ENCODE assay signal across 13 mouse cellular contexts in genomic region chr7:121555420-121555819, GRCm38 (mm10).
DNase-seq lines count a peak whose midpoint lies in the region; ATAC-seq and TF ChIP-seq lines count a peak whose summit lies in the region.
"Had no signal": no experiment of that assay in that cellular context is flagged by ENCODE, and none has a peak within 500 bp of the region (broad histone marks: within the 10 kb centered on the region; RNA-seq: fewer than 3 reads in every experiment).

No protein-coding gene starts in this region.

- no peak for DNase-seq in layer of hippocampus, adult 2 months (ENCODE audit: low spot score in 2 of 2)
- DNase-seq in layer of hippocampus, adult 11-12 months (ENCODE audit: low spot score) = no peak
- DNase-seq in forebrain, embryonic 14.5 days (ENCODE audit: low spot score) = peak; percentile 56
- no peak for DNase-seq in urinary bladder, adult 2 months (ENCODE audit: low spot score)
- DNase-seq in adrenal gland, adult 18-20 months (ENCODE audit: low spot score in 2 of 2) = no peak
- DNase-seq: cerebellum, adult 2 months; heart, postnatal 10 days; kidney, adult 9 months; thymus, adult 18-20 months had no signal

- H3K4me2 ChIP-seq in forebrain, embryonic 14.5 days (ENCODE audit: low read length) = no peak overlapping the region
- no peak overlapping the region for H3K4me2 ChIP-seq in hindbrain, embryonic 16.5 days (ENCODE audit: low read length)
- H3K4me2 ChIP-seq in neural tube, embryonic 15.5 days = no peak overlapping the region
- H3K4me2 ChIP-seq: embryonic facial prominence, embryonic 15.5 days; limb, embryonic 15.5 days had no signal

- no peak overlapping the region for H3K9ac ChIP-seq in forebrain, embryonic 14.5 days (ENCODE audit: low read length)
- no peak overlapping the region for H3K9ac ChIP-seq in hindbrain, embryonic 16.5 days (ENCODE audit: low read depth, low read length)
- no peak overlapping the region for H3K9ac ChIP-seq in neural tube, embryonic 15.5 days (replicated peaks)
- H3K9ac ChIP-seq: embryonic facial prominence, embryonic 15.5 days; limb, embryonic 15.5 days had no signal

- no peaks in the 10 kb centered on the region for H3K9me3 ChIP-seq in forebrain, embryonic 14.5 days (replicated peaks; ENCODE audit: control insufficient read depth, low read length)
- H3K9me3 ChIP-seq in hindbrain, embryonic 16.5 days (ENCODE audit: control insufficient read depth, low read length) = no peaks in the 10 kb centered on the region
- H3K9me3 ChIP-seq in neural tube, embryonic 15.5 days (replicated peaks) = no peaks in the 10 kb centered on the region
- H3K9me3 ChIP-seq: embryonic facial prominence, embryonic 15.5 days; limb, embryonic 15.5 days had no signal

- H3K27ac ChIP-seq in layer of hippocampus, adult 2 months = peak overlapping the region; percentile 20; the same call in 1 of the 2 replicates
- no peak overlapping the region for H3K27ac ChIP-seq in forebrain, embryonic 14.5 days (ENCODE audit: low read depth, low read length)
- H3K27ac ChIP-seq in hindbrain, embryonic 16.5 days (ENCODE audit: low read depth, low read length) = 0 out of 2 replicates have a peak overlapping the region, but pooled peaks have one; percentile 17
- no peak overlapping the region for H3K27ac ChIP-seq in neural tube, embryonic 15.5 days (replicated peaks)
- H3K27ac ChIP-seq: embryonic facial prominence, embryonic 15.5 days; limb, embryonic 15.5 days had no signal

- peak; percentile 62; the same call in 1 of the 2 replicates for ATAC-seq in forebrain, embryonic 14.5 days
- ATAC-seq in hindbrain, embryonic 16.5 days = peak; percentile 74
- peak; percentile 73; the same call in 1 of the 2 replicates for ATAC-seq in neural tube, embryonic 15.5 days (ENCODE audit: low FRiP score)

- no peak overlapping the region for H3K4me3 ChIP-seq in layer of hippocampus, adult 2 months
- H3K4me3 ChIP-seq in forebrain, embryonic 14.5 days (ENCODE audit: low read depth, low read length) = no peak overlapping the region
- no peak overlapping the region for H3K4me3 ChIP-seq in hindbrain, embryonic 16.5 days (ENCODE audit: low read length)
- H3K4me3 ChIP-seq in neural tube, embryonic 15.5 days (replicated peaks) = no peak overlapping the region
- H3K4me3 ChIP-seq: embryonic facial prominence, embryonic 15.5 days; limb, embryonic 15.5 days had no signal

- TF ChIP-seq CTCF in layer of hippocampus, adult 2 months (conservative IDR thresholded peaks at IDR 0.05) = no peak

- no peaks in the 10 kb centered on the region; the same call in 1 of the 2 replicates for H3K4me1 ChIP-seq in forebrain, embryonic 14.5 days (ENCODE audit: control insufficient read depth, insufficient read depth, low read length)
- peaks cover 3% of the 10 kb centered on the region; the same call in 1 of the 2 replicates for H3K4me1 ChIP-seq in hindbrain, embryonic 16.5 days (ENCODE audit: control insufficient read depth, insufficient read depth, low read depth, low read length)
- peaks cover 5% of the 10 kb centered on the region; the same call in 1 of the 2 replicates for H3K4me1 ChIP-seq in neural tube, embryonic 15.5 days
- H3K4me1 ChIP-seq: embryonic facial prominence, embryonic 15.5 days; limb, embryonic 15.5 days had no signal

- no peaks in the 10 kb centered on the region for H3K36me3 ChIP-seq in forebrain, embryonic 14.5 days (ENCODE audit: control insufficient read depth, insufficient read depth, low read length)
- no peaks in the 10 kb centered on the region for H3K36me3 ChIP-seq in hindbrain, embryonic 16.5 days (ENCODE audit: control insufficient read depth, insufficient read depth, low read length)
- H3K36me3 ChIP-seq in neural tube, embryonic 15.5 days = no peaks in the 10 kb centered on the region
- H3K36me3 ChIP-seq: embryonic facial prominence, embryonic 15.5 days; limb, embryonic 15.5 days had no signal

- WGBS in forebrain, embryonic 14.5 days = 47% methylated on average over 4 of the region's 4 CpGs
- WGBS in hindbrain, embryonic 16.5 days = 28% methylated on average over 4 of the region's 4 CpGs
- WGBS in neural tube, embryonic 15.5 days = 38% methylated on average over 4 of the region's 4 CpGs

- H3K27me3 ChIP-seq in forebrain, embryonic 14.5 days (replicated peaks; ENCODE audit: control insufficient read depth, insufficient read depth, low read length) = no peaks in the 10 kb centered on the region
- H3K27me3 ChIP-seq in hindbrain, embryonic 16.5 days (replicated peaks; ENCODE audit: control insufficient read depth, insufficient read depth, low read length) = no peaks in the 10 kb centered on the region
- H3K27me3 ChIP-seq in neural tube, embryonic 15.5 days (replicated peaks) = no peaks in the 10 kb centered on the region
- H3K27me3 ChIP-seq: embryonic facial prominence, embryonic 15.5 days; limb, embryonic 15.5 days had no signal

Comparison
In these comparisons a context has a peak if more than half of its experiments do, and no peak if none do; other contexts are left out.
1. H3K27ac ChIP-seq: peak in layer of hippocampus, adult 2 months (single experiment) and hindbrain, embryonic 16.5 days (single experiment); none in forebrain, embryonic 14.5 days (single experiment) and neural tube, embryonic 15.5 days (single experiment).
2. Peak in every context shown above with its lines, with median percentiles within 50 percentile points of each other: ATAC-seq.